Mouse (Mus musculus) ES-CJ7 (cell line): ENCODE measurements around the gene Fcgr4.
A peak's percentile ranks its signal among the peaks of the same experiment; 100 is the strongest.
"Not testable (repeated sequence)": the region's sequence is repeated elsewhere in the genome, so short reads cannot be mapped to it uniquely, and the experiment has no call there.

Source experiments
- DNase-seq: peaks from one replicate; pipeline ENCODE4 v3.0.0; 2011; ENCODE audit warnings: low read depth, low spot score

Fcgr4 gene

GRCm38 (mm10) chr1:171018737-171019136, at the start of gene Fcgr4:
Gene Fcgr4 (plus strand): TSS chr1:171018920.
- DNase-seq = no peak

- no peak for DNase-seq
Observed at GRCm38 (mm10) chr1:170972494-170972893, 46.2 kb upstream of the Fcgr4 start.

GRCm38 (mm10) chr1:170972936-170973335, 45.8 kb upstream of the Fcgr4 start:
- DNase-seq = no peak

GRCm38 (mm10) chr1:170974171-170974570, 44.5 kb upstream of the Fcgr4 start:
- no peak for DNase-seq

GRCm38 (mm10) chr1:170974736-170975135, 44.0 kb upstream of the Fcgr4 start:
- DNase-seq = no peak

GRCm38 (mm10) chr1:170975350-170975749, 43.4 kb upstream of the Fcgr4 start:
- DNase-seq = not testable (repeated sequence)

GRCm38 (mm10) chr1:170975751-170976161, 43.0 kb upstream of the Fcgr4 start:
- DNase-seq = no peak

GRCm38 (mm10) chr1:170976447-170976846, 42.3 kb upstream of the Fcgr4 start, which contains the start of gene Fcgr2b:
Gene Fcgr2b (minus strand): TSS chr1:170976547.
- DNase-seq = no peak

GRCm38 (mm10) chr1:170978601-170979000, 40.1 kb upstream of the Fcgr4 start:
- DNase-seq = peak; percentile 77

GRCm38 (mm10) chr1:170981679-170982078, 37.0 kb upstream of the Fcgr4 start:
- DNase-seq = not testable (repeated sequence)

- DNase-seq = no peak
Observed at GRCm38 (mm10) chr1:170982301-170982700, 36.4 kb upstream of the Fcgr4 start.

GRCm38 (mm10) chr1:170983066-170983465, 35.7 kb upstream of the Fcgr4 start:
- no peak for DNase-seq

GRCm38 (mm10) chr1:170985092-170985491, 33.6 kb upstream of the Fcgr4 start:
- DNase-seq = no peak

GRCm38 (mm10) chr1:170985861-170986260, 32.9 kb upstream of the Fcgr4 start:
- no peak for DNase-seq

- no peak for DNase-seq
Observed at GRCm38 (mm10) chr1:170989656-170990055, 29.1 kb upstream of the Fcgr4 start.

- peak; percentile 93 for DNase-seq
Observed at GRCm38 (mm10) chr1:170992550-170992949, 26.2 kb upstream of the Fcgr4 start.

GRCm38 (mm10) chr1:170996034-170996433, 22.7 kb upstream of the Fcgr4 start:
- no peak for DNase-seq

GRCm38 (mm10) chr1:170996753-170997152, 22.0 kb upstream of the Fcgr4 start:
- DNase-seq = peak; percentile 81

GRCm38 (mm10) chr1:170997756-170998655, 20.7 kb upstream of the Fcgr4 start:
- peak; percentile 53 for DNase-seq

GRCm38 (mm10) chr1:170999811-171000210, 18.9 kb upstream of the Fcgr4 start:
- DNase-seq = no peak

- no peak for DNase-seq
Observed at GRCm38 (mm10) chr1:171005081-171005480, 13.6 kb upstream of the Fcgr4 start.

GRCm38 (mm10) chr1:171005586-171005985, 13.1 kb upstream of the Fcgr4 start:
- DNase-seq = no peak

- DNase-seq = no peak
Observed at GRCm38 (mm10) chr1:171006335-171006734, 12.4 kb upstream of the Fcgr4 start.
